Mouse (Mus musculus) spleen, embryonic (tissue): ENCODE measurements at regions not wholly inside any gene's neighbourhood (a gene's known extent, or its start where the extent isn't known, plus 50 kb on each side); places are given as distances from the start of the nearest gene placed in this dataset.

Source experiments
- CTCF ChIA-PET: fragments of 350-600 bp; sonication (Branson Sonifier 250); formaldehyde crosslinking; loops from one replicate; lab custom pipeline; 2022; lab: Charles Lee

DNA sequence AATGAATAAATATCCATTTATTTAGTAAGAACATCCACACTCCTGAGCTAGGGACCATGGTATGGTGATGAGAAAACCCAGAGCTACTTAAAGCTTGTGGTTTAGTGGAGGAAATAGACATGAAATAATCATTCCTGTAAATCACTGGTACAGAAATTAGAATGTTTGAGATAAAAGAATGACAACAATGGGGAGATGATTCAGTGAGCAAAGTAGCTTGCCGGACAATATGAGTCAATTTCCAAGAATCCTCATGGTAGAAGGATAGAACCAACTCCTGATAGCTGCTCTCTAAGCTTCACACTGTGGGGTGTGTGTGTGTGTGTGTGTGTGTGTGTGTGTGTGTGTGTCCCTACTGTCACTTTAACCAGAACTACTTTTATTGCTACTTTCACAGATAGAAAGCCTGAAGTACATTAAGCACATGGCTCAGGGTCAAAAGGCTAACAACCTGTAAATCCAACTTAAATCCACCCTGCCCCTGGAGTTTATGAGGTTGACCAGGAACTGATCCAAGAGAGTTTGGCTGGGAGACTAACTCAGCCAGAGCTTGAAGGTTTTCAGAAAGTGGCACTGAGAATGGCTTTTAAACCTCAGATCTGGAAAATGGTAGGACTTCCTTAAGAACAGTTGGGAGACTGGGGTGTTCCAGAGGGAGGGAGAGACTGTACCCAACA lies 336.9 kb upstream of the Gcfc2 start:
- CTCF ChIA-PET: no interaction called here

- CTCF ChIA-PET: no interaction called here
Observed at GRCm38 (mm10) chr6:81589727-81590126, 333.7 kb upstream of the Gcfc2 start.

- CTCF ChIA-PET: no interaction called here
Observed at GRCm38 (mm10) chr6:81595926-81596325, 327.5 kb upstream of the Gcfc2 start.

DNA sequence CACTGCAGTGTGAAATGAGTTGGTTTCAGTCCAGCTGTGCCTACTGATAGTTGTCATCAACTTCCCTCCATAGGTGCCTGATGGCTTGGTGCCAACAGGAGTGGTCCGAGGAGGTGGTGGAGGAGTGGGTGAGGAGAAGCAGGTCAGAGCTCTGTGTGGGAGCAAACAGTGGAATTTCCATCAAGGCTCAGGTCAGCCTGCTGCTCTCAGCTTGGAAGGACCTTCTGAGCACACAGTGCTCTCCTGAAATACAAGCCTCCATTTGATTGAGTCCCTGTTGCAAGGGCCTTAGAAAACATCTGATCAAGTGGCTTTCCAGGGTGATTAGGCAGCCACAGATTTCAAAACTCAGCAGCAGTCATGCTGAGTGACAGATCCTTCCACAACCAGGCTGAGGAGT lies 314.8 kb upstream of the Gcfc2 start:
- CTCF ChIA-PET: no interaction called here

DNA sequence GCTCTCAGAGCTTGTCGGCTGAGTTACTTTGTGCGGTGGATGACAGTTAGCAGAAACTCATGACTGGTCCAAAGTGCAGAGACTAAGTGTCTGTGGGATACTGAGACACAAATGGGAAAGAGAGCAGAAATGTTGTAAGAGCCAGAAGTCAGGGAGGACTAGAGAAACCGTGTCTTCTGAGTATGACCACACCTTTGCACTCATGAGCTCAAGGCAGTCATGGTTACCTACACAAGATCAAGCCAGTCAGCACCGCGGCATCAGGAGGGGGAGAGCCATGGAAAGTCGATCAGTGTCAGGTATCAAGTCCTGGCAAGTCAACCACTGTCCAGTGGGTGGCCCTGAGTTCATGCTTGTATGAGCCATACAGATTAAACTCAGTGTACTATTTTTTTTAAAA lies 311.5 kb upstream of the Gcfc2 start:
- CTCF ChIA-PET: no interaction called here

GRCm38 (mm10) chr6:81618018-81618417 lies 305.5 kb upstream of the Gcfc2 start:
- CTCF ChIA-PET: no interaction called here

DNA sequence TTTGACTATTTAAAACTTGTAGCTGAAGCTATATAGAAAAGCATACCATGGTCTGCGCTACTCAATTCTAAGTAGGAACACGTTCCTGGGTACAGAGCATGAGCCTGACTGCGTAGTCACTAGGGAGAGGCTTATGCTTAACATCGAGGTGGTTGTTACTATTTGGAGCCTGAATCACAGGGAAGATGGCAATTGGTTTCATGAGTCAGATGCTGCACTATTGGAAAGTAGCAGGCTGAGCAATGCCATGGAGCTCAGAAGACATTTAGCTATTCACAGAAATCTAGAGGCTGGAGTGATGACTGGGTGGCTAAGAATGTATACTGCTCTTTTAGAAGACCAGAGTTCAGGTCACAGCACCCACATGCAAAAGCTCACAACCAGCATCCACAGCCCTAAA lies 302.4 kb upstream of the Gcfc2 start:
- CTCF ChIA-PET: no interaction called here

DNA sequence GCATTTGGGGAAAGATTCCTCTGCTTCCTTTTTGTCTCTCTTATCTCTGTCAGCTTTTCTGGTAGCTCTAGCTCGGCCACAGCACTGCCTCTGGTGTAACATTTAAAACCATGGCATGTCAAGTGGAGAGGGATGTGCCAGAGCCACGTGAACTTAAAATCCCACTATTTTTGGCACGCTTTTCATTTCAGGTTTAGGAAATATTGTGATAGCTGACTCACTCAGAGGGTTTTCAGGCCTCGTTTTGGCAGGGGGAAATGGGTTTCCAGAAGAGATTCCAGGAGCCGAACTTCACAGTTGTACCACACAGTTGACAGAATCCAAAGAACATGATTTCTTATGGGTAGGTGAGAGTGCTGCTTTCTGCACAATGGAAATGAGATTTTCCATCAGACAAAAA lies 300.8 kb upstream of the Gcfc2 start:
- CTCF ChIA-PET: no interaction called here

DNA sequence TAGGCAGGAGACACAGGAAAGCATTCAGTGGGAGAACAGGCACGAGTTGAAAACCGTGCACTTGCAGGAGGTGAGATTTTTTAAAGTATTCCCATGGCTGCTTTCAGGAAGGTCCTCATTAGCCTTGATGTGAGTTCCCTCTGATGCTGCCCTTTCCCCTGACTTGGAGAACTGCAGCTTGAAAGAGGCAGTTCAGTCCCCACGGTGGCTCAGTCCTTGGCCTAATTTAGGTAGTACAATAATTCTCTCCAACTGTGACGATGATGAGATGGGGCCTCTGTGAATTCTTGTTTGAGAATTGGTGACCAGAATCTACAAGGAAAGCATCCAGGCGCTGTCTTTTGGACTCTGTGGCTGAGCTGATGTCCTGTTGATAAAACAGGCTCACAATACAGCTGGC lies 298.5 kb upstream of the Gcfc2 start:
- CTCF ChIA-PET: no interaction called here

- CTCF ChIA-PET: no interaction called here
Observed at GRCm38 (mm10) chr6:81633586-81633985, 289.9 kb upstream of the Gcfc2 start.

GRCm38 (mm10) chr6:81647615-81648375 lies 275.7 kb upstream of the Gcfc2 start:
- CTCF ChIA-PET: no interaction called here

DNA sequence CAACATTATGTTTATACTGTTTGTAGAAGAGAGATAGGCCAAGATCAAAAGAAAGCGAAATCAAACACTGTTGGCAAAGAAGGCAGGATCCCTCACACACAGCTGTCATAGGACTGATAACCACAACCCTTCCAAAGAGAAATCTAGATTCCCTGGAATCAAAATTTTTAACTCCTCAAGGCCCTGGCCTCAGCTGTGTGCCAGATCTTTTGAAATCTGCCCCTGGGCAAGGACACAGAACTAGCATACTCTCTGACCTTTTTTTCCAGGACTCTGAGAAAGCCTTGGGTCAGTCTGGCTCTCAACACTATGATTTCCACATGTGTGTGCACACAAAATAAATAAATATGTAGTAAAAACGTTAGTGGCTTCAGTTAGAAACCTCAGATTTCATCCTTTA lies 271.6 kb upstream of the Gcfc2 start:
- CTCF ChIA-PET: no interaction called here

DNA sequence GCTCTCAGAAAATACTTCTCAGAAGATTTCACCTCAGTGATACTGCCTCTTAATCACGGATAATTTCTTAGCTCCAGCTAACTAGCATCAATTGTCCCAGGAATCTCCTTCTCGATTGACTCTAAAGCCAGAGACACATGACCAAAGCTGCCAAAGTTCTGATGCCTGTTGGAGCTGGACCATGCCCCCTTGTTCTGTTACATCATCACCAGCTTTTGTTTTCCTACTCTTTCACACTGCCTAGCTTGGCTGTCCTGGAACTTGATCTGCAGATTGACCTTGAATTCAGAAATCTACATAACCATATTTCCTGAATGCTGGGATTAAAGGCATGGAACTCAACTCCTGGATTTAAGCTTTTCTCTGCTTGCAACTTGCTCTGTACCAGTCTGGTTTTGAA lies 268.3 kb upstream of the Gcfc2 start:
- CTCF ChIA-PET: no interaction called here

GRCm38 (mm10) chr6:81660478-81661395 lies 262.7 kb upstream of the Gcfc2 start:
- CTCF ChIA-PET: no interaction called here

DNA sequence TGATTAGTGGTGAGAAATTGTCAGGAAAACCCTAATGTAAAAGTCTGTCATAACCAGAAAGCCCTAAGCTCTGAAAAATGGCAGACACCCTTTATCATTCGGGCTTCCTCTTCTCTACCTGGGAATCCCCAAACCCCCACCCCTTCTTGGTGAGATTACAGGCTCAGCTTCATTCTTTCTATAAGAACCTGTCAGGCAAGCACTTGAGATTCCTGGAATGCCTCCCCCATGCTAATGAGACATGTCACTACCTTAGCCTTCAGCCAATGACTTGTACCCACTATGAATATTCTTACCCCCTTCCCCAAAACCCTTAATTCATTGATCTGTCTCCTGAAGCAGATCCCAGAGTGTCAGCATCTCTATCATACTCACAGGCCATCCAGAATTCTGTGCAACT lies 254.5 kb upstream of the Gcfc2 start:
- CTCF ChIA-PET: no interaction called here

DNA sequence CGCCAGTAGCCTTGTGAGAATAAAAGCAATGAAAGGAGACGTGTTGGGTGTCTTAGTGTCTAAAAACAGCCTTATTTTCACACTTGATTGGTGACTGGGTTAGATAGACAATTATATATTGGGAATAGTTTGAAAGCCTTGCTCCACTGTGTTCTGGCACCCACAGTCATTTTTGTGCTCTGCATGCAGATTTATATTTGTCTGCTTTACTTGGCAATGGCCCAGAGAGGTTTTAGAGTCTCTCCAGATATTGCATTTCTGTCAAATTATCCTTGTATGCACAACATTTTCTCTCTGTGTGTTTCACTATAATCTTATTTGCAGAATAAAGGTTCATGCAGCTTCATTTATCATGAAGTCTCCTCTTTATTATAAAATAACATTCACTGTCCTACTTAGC lies 250.2 kb upstream of the Gcfc2 start:
- CTCF ChIA-PET: no interaction called here

GRCm38 (mm10) chr6:81697284-81697683 lies 226.2 kb upstream of the Gcfc2 start:
- CTCF ChIA-PET: no interaction called here

GRCm38 (mm10) chr6:81698173-81698572 lies 225.3 kb upstream of the Gcfc2 start:
- CTCF ChIA-PET: no interaction called here

GRCm38 (mm10) chr6:81714867-81715266 lies 208.6 kb upstream of the Gcfc2 start:
- CTCF ChIA-PET: no interaction called here

GRCm38 (mm10) chr6:81716371-81716770 lies 207.1 kb upstream of the Gcfc2 start:
- CTCF ChIA-PET: no interaction called here

DNA sequence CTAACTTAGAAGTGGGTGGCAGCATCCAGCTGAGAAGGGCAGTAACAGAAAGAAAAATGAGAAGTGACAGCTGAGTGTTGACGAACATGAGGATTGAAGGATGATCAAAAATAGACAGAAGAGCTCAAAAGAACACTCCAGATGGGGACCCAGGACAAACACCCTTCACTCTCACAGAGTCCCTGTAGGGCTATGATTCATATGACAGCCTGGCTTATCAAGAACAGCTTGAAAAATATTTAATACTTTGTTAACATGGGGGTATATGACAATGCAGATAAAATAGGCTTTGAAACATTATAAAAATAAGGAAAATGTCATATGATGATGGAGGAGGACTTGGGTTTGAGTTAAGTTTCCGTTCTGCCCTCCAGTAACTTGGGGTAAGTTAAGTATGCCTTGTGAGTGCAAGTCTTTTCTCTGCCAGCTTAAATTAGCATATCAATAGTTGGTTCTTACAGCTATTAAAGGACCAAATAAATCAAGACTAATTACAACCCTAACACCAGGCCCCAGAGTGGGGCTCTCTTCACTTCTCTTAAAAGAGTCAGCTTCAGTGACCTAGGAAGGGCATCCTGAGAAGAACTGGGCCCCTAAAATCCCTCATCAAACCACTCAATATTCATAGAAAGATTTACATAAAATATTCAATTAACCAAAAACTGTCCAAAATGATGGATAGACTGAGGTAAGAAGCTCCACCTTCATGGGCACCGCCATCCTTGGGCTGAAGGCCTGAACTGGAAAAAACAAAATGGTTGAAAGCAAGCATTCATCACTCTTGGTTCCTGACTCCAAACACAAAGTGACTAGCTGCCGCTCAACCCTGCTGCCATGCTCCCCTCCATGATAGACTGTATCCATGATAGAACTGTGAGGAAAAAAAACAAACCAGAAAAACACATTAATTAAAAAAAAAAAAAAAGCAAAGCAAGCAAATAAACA lies 198.6 kb upstream of the Gcfc2 start:
- CTCF ChIA-PET: no interaction called here
